Mouse (Mus musculus): ENCODE data around the gene Sh3pxd2a.

The Sh3pxd2a gene

GRCm38 (mm10) chr19:47270520-47270919, 193.7 kb downstream of the Sh3pxd2a start:
- no peak for DNase-seq (ENCODE audit: low read depth)

GRCm38 (mm10) chr19:47269729-47270128, 194.5 kb downstream of the Sh3pxd2a start:
- DNase-seq (ENCODE audit: low read depth), result peak; percentile 71

GRCm38 (mm10) chr19:47267066-47267465, 197.1 kb downstream of the Sh3pxd2a start:
- DNase-seq (ENCODE audit: low read depth), result no peak

- DNase-seq (ENCODE audit: low read depth), result no peak
Measured at GRCm38 (mm10) chr19:47266070-47266801, 198.0 kb downstream of the Sh3pxd2a start.

- DNase-seq (ENCODE audit: low read depth), result peak; percentile 92
Measured at GRCm38 (mm10) chr19:47264322-47265092, 199.7 kb downstream of the Sh3pxd2a start.

- no peak for DNase-seq (ENCODE audit: low read depth)
Measured at GRCm38 (mm10) chr19:47263621-47264020, 200.6 kb downstream of the Sh3pxd2a start.

GRCm38 (mm10) chr19:47261196-47261595, 203.0 kb downstream of the Sh3pxd2a start:
- DNase-seq (ENCODE audit: low read depth), result no peak

GRCm38 (mm10) chr19:47259581-47259980, 204.6 kb downstream of the Sh3pxd2a start:
- peak; percentile 70 for DNase-seq (ENCODE audit: low read depth)

GRCm38 (mm10) chr19:47255919-47256318, 208.3 kb downstream of the Sh3pxd2a start:
- DNase-seq (ENCODE audit: low read depth), result no peak

- DNase-seq (ENCODE audit: low read depth), result no peak
Measured at GRCm38 (mm10) chr19:47255036-47255435, 209.2 kb downstream of the Sh3pxd2a start.

- DNase-seq (ENCODE audit: low read depth), result no peak
Measured at GRCm38 (mm10) chr19:47253053-47253628, 211.1 kb downstream of the Sh3pxd2a start.

- DNase-seq (ENCODE audit: low read depth), result no peak
Measured at GRCm38 (mm10) chr19:47250931-47251330, 213.3 kb downstream of the Sh3pxd2a start.

GRCm38 (mm10) chr19:47248906-47249568, 215.2 kb downstream of the Sh3pxd2a start:
- no peak for DNase-seq (ENCODE audit: low read depth)

- DNase-seq (ENCODE audit: low read depth), result no peak
Measured at GRCm38 (mm10) chr19:47248296-47248695, 215.9 kb downstream of the Sh3pxd2a start.

- no peak for DNase-seq (ENCODE audit: low read depth)
Measured at GRCm38 (mm10) chr19:47247791-47248190, 216.4 kb downstream of the Sh3pxd2a start.

GRCm38 (mm10) chr19:47245512-47245911, 218.7 kb downstream of the Sh3pxd2a start:
- DNase-seq (ENCODE audit: low read depth), result no peak

- no peak for DNase-seq (ENCODE audit: low read depth)
Measured at GRCm38 (mm10) chr19:47242227-47242626, 222.0 kb downstream of the Sh3pxd2a start.

- DNase-seq (ENCODE audit: low read depth), result no peak
Measured at GRCm38 (mm10) chr19:47240957-47241356, 223.2 kb downstream of the Sh3pxd2a start.

GRCm38 (mm10) chr19:47240076-47240475, 224.1 kb downstream of the Sh3pxd2a start:
- no peak for DNase-seq (ENCODE audit: low read depth)

GRCm38 (mm10) chr19:47233087-47233486, 231.1 kb downstream of the Sh3pxd2a start:
- peak; percentile 77 for DNase-seq (ENCODE audit: low read depth)

GRCm38 (mm10) chr19:47232077-47232865, 231.9 kb downstream of the Sh3pxd2a start:
- no peak for DNase-seq (ENCODE audit: low read depth)

- DNase-seq (ENCODE audit: low read depth), result no peak
Measured at GRCm38 (mm10) chr19:47231389-47231788, 232.8 kb downstream of the Sh3pxd2a start.
